Mouse (Mus musculus): Measurements from ENCODE around the gene Enpp3.

Gene Enpp3

DNA sequence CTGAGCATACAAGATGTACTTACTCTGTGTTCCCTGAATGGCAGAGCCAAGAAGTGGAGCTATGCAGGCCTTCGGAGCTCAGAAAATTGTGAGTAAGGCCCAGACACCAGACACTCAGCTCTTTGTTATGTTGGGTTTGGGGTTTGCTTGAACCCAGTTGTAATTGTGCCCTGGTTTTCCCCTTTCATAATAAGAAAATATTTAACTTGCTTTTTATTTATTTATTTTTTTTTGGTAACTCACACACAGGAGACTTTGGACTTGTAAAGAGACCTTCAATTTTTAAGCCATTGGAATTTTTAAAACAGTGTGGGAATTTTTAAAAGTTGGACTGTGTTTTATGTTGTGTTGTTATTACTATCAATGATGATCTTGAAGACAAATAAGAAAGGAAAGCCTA, at the start of gene Enpp3:
TSS of gene Enpp3 (minus strand) at position 148 of the 400 bp plus-strand sequence.
- no peak for DNase-seq (ENCODE audit: low spot score in 2 of 2)

DNA sequence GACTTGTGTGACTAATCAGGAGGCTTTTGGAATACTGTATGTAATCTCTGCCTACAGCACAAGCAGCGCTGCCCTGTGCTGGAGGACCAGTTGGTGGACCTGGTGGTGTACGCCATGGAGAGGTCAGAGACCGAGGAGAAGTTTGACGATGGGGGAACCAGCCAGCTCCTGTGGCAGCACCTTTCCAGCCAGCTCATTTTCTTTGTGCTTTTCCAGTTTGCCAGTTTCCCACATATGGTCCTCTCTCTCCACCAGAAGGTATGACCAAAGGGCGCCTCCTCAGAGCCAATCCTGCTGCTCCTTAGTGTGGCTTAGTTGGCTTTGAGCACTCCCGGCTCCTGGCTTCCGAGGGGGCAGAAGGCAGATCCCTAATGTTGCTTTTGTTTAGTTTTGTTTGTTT, 45.7 kb upstream of the Enpp3 start:
- no peak for DNase-seq (ENCODE audit: low spot score in 2 of 2)

DNA sequence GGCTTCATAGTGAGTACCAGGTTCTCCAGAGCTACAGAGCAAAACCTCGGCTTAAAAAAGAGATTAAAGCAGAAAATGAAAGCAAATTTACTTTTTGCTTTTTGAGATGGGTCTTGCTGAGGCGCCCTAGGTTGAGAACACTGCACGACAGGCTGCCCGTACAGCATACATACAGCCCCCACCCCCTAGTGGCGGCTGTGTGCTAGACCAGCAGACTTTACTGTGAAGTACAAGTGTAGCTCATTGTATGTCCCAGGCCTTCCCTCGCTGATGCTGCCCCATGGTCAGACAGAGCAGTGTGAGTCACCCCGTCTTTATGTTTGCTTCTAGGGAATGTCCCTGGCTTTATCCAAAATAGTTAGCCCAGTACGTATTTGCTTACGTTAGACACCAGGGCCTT, 43.4 kb upstream of the Enpp3 start:
- no peak for DNase-seq (ENCODE audit: low spot score in 2 of 2)

DNA sequence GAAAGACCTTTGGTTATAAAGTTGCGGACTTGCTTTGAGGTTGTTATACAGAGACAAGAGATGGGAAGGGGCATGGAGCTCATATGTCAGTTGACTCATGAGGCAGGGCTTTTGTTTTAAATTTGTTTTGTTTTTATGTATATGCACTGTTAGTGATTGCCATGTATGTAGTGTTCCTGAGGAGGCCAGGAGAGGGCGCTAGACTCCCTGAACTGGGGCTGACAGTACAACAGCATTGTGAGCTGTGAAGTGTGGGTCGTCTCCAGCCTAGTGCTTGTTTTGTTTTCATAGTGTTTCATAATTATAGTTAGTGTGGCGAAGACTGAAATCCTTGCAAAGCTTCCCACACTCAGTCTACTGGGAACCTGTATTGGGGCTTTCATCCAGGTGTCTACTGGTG, 31.0 kb upstream of the Enpp3 start:
- no peak for DNase-seq (ENCODE audit: low spot score in 2 of 2)

DNA sequence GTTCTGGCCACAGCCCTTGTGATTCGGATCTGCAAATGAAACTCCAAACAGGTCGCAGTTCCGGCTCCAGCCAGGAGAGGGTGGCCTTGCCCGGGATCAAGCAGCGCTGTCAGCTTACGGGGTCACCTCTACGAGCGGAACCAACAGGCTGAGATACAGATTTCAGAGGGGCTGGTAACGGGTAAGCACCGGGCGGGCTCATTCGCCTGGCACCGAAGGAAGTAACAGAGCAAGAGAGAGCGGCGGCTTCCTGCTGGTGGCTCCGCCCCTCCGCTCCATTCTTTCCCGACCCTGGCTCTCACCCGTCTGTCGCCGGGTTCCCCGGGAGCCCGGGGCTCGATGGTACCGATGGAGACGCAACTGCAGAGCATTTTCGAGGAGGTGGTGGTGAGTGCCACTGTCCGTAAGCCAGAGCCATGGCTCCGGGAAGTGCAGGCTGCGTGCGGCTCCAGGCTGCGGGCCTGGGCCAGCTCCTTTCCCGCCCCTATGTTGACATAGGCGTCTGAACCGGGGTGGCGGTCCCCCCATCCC, 27.2 kb upstream of the Enpp3 start, which contains the start of gene Med23:
TSS of gene Med23 (plus strand) at position 227 of the 531 bp plus-strand sequence.
- DNase-seq (ENCODE audit: low spot score in 2 of 2), result peak; percentile 99

DNA sequence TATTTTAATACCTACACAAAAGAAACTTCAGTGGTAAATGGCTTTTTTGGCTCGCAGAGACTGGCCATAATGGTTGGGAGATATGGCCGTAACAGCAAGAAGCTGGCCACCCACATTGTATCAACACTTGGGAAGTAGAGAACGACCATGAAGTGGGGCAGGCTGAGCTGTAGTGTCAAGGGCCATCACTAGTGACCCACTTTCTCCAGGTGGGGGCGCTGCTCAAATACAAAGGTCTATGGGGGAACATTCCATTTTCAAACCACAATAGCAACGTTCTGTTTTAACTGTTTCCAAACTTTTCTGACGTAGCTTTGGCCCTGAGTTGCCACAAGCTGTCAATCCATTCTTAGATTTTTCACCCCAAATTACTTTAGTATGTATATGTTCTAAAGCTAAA, 21.8 kb upstream of the Enpp3 start:
- no peak for DNase-seq (ENCODE audit: low spot score in 2 of 2)

DNA sequence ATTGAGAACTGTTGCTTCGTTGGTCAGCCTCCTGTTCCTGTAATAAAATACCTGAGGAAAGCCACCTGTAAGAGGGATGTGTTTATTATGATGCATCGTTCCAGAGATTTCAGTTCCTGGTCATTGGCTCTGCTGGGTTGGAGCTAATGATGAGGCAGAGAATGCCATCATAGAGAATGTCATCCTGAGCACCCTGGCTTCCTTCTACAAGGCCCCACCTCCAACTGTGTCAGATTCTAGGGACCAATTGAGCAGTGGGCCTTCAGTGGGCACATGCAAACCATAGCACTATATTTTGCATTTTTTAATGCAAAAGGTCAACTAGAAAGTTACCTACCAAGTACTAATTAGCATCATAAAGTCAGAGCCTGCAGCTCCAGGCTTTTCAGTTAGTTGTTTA, 20.5 kb upstream of the Enpp3 start:
- DNase-seq (ENCODE audit: low spot score in 2 of 2), result no peak

DNA sequence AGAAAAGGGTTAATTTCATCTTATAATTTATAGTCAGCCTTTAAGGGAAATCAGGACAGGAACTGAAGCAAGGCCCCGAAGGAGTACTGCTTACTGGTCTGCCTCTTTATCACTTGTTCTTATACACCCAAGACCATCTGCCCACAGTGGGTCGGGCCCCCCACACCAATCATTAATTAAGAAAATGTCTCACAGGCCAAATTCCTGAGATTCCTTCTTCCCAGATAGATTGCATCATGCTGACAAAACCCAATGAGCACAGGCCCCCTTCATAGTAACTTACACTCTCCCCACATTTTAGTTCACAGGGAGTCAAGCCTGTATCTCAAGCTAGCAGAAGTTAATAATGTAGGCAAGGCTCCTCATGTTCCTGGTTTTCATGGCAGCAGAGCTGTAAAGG, 625 bp downstream of the Enpp3 start:
- no peak for DNase-seq (ENCODE audit: low spot score in 2 of 2)

DNA sequence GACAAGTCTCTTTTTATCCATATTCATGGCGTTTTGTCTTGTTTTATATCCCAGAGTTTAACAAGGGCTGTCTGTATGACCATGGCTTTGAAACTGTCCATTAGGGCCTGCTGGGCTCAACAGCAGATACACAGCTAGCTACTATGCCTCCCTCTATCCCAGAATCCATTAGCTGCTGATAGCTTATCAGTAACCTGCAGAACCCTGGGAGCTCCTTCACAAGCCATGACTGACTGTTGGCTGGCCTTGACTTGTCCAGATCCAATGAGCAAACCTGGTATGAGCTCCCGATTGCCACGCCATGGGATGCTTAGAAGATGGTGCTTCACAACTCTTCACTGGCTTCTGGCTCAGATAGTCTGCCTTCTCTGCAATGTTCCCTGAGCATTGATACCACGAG, 1.8 kb downstream of the Enpp3 start:
- DNase-seq (ENCODE audit: low spot score in 2 of 2), result no peak

DNA sequence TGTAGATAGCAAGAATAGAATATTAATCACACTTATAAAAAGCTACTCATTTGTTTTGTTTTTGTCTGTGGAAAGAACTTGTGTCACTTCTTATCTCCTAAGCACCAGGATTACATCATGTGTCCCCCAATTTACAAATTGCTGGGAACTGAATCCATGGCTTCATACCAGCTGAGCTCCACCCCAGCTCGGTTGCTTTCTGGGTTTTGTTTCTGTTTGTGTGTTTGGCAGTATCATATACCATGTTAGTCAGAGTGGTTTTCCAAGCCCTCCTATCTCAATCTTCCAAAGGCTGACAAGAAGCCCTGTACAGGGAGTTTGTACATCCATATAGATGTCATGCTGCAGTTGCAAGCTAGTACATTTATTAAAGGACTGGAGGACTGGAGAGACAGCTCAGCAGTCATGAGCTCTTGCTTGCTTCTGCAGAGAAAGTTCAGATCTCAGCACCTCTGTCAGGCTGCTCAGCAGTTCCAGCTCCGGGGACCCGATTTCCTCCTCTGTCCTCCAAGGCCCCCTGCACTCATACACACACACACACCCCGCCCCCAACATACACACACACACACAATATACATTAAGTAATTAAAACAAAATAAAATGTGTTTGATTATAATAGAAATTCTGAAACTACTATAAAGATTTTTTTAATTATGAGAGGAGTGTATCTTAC, 6.1 kb downstream of the Enpp3 start:
- DNase-seq (ENCODE audit: low spot score in 2 of 2), result no peak

DNA sequence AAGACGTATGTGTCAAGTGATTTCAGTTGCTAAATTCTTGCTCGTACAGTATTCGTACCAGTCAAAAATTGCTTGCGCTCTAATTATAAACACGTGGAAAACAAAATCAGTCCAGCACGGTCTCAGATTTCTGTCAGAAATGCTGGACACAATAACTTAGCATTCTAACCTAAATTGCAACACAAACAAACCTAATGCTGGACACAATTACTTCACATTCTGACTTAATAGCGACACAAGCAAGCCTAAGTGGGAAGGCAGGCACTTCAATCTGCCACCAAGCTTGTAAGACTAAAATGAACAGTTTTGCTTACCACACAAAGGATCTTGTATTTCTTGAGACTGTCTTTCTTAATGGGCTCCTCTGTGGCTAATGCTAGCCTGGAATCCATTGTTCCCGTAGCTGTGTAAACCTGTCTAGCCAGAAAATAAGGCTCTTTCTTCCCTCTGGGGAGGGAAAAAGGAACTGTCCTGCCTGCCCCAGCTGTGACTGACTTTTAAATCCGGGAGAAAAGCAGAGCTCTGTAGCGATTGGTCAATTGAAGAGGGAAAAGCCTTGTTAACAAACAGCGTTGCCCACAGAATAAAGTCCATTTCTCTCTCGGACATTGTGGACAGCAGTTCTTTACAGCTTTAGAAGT, 6.8 kb downstream of the Enpp3 start:
- no peak for DNase-seq (ENCODE audit: low spot score in 2 of 2)

DNA sequence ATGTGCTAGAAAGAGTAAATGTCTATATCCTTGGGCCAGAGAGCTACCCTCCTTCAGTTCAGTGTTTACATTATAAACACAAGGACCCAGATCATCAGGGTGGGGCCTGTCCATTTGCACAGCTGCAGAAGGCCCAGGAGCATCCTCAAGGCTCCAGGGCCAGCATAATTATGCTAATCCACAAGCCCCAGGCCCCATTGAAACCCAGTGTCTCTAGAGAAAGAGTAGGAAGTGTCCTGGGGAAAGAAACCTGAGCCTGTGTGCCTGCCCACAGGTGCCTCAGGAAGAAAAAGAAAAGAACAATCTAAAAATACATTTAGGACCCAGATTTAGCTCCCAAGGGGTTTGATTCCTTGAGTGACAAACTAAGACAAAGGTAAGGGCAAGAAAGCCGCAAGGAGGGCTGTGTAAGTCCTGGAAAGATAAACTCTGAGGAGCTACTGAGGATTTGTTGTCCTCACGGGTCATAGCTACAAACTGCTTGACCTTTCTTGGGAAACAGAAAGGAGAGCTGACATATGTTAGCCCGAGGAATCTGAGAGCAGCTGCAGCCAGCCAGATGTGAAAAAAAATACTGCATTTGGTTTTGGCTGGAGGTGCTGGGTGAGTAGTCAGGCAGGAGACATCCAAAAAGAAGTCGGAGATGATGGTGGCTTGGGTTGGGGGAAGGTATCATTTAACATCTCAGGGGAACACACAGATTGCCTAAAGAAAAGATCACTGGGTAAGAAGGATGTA, 7.8 kb downstream of the Enpp3 start:
- DNase-seq (ENCODE audit: low spot score in 2 of 2), result no peak

DNA sequence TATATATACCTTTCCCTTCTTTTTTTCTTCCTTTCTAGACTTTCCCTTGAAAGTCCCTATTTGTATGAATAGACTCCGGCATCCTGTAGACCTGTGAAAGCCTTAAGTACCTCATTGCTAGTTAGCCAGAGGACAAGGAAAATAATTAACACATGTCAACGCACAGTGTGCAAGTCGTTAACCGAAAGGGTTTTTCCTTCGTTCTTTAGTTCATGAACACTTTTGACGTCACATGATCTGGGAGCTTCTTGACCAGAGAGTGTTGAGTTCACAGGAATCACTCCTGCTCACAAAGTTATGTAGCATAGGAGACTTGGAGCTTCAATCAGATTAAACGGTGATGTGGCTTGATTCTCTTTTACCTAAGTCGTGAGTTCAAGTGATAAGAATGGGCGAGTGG, 10.3 kb downstream of the Enpp3 start:
- no peak for DNase-seq (ENCODE audit: low spot score in 2 of 2)

DNA sequence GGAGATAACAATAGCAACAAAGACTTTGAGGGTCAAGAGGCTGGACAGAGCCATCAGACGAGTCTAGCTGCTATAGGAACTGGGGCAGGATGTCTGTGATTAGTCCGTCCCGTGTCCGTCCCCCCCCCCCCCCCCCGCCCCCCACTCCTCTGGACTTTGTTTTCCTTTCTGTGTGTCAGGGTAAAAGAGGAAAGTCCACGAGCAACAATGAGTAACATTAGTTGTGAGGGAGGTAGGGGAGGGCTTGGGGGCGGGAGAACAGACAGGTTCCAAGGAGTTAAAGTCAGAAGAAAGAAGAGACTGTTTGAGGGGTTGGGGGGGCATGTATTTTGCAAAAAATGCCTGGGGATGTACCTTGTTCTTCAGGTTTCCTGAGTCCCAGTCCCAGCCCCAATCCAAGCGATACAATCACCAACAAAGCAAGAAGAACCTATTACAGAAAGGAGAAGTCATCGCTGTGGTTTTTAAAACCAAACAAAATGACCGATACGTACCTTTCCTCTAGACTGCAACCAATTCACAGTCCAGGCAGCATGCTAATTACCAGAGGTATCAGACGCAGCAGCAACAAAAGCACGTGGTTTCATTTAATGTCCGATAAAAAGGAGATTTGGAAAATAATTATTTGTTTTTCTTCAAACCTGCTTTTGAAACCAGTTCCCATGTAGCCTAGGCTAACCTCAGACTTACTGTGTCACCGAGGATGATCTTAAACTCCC, 11.1 kb downstream of the Enpp3 start:
- DNase-seq (ENCODE audit: low spot score in 2 of 2), result no peak

DNA sequence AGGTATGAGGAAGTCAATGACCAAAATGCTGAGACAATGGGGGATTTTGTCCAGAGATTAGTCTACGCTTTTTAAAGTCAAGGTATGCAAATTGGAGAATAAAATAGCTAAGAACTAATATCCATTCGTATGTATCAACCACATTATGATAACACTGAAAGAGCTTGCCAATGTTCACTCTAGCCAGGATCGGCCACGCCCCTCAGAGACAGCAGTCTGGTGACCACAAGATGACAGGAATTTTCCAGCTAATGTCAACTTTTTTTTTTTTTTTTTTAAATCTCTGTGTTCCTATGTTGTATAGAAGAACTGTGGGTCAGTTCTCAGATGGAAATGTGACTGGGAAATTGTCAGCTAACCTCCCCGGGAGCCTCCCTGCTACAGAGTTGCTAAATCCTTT, 12.2 kb downstream of the Enpp3 start:
- no peak for DNase-seq (ENCODE audit: low spot score in 2 of 2)

DNA sequence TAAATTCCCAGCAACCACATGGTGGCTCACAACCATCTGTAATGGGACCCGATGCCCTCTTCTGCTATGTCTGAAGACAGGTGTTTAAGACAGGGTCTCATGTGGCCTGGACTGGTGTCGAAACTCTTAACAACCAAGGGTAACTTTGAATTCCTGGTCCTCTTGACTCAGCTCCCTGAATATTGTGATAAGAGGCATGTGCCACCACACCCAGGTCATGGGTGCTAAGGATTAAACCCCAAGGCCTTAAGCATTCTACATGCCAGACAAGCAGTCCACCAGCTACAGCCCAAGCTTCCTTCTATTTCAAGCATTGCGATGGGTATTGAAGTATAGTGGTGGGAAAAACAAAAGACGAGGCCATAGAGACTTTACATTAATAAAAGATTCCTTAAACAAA, 14.5 kb downstream of the Enpp3 start:
- DNase-seq (ENCODE audit: low spot score in 2 of 2), result no peak

DNA sequence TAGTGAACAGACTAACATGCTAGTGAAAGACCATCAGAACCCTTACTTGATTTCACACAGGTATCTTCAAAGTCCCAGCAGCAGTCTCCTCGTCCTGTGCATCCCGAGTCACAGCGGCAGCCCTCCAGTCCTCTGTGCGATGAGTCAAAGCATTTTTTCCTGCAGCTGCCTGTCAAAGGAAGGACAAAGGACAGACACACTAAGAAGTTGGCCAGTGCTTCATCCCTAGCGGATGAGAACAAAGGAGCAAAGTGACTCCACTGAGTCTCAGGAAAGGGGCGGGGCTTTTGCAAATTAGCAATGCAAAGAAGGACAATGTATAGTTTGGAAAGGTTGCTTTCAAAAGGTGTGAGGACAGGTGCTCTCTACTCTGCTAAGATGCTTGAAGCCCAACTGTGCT, 16.5 kb downstream of the Enpp3 start:
- DNase-seq (ENCODE audit: low spot score in 2 of 2), result no peak

DNA sequence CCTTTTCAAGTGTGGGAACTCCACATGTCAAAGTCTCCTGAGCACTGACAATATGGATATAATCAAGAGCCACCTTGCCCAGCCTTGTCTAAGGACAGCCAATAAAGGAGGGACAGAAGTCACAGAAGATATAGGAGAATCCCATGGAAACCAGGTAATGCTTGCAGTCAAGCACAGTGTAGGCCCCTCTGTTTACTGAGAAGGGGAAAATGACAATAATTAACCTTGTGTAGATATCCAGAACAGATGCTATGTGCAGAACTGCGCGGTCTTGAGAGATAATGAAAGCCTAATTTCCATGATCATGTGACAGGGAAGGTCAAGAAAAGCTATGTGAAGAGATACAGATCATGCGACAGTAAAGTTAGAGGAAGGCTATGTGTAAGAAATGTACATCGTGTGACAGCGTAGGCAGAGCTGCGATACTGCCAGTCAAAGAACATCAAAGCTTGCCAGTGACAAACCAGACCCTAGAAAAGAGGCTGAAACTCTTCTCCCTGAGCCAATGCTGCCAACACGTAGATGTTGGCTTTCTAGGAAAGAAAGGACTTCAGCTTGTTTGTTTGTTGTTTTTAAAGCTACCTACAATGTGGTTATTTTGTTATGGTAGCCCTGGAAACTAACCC, 17.1 kb downstream of the Enpp3 start:
- DNase-seq (ENCODE audit: low spot score in 2 of 2), result no peak

DNA sequence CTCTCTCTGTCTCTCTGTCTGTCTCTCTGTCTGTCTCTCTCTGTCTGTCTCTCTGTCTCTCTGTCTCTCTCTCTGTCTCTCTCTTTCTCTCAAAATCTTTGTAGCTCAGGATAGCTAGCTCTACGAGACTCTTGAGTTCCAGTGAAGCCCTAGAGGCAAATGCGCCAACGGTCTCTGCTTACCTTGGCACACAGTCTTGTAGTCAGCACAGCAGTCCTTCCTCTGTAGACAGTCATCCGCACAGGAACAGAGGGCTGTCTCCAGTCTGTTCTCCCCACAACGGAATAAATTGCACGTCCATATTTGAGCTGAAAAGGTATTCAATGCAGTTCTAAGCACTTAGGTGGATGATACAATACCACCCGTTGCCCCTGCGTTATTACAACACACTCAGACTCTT, 18.0 kb downstream of the Enpp3 start:
- no peak for DNase-seq (ENCODE audit: low spot score in 2 of 2)

DNA sequence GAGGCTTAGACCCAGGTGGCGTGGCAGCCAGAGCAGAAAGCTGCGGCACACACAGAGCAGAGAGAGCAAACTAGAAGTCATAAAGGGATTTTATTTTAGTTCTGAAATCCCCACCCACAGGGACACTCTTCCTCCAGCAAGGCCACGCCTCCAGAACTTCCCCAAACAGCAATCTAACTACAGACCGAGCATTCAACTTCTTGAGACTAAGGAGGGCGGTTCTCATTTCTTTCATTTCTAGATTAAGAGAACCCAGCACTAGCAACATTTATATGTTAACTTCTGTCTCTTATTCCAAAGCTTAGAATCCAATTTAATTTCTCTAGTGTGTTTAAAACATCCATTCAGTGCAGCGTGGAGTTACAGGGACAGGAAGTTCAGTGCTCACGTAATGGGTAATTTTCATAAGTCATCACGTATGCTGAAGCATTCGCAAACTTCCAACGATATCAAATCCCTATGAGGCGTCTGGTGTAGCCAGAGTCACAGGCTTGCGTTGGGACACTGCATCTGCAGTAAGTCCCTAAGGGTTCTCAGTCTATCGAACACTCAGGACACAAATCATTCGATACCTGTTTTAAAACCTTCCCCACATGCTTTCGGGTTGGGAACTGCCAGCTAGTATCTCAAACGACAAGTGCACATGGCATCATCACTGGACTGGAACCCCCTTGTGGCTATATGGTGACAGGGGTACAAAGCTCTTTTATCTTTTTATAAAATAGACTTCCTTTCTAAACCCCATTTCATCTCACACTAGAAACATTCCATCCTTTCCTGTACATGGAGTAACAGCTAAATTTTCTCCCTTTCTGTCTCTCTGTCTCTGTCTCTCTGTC, 18.7 kb downstream of the Enpp3 start:
- no peak for DNase-seq (ENCODE audit: low spot score in 2 of 2)

DNA sequence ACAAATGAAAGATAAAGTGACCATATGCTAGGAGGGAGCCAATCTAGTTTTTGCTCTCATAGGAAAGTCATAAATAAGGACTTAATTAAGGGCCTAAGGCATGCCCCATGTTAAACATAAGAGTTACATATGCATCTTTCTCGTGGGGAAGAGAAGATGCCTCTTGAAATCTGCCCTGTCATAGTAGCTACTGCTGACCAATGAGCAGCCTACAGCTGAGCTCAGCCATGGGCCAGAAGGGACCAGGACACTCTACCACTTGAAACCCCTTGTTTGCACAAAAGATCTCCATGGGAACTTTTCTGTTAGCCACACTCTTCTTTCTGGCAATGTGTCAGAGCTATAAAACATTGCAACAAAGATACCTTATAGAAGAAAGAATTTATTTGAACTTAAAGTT, 19.4 kb downstream of the Enpp3 start:
- DNase-seq (ENCODE audit: low spot score in 2 of 2), result no peak
